Mouse (Mus musculus) heart, embryonic 15.5 days (tissue): ENCODE measurements around the gene Utp3. TPM values are rescaled to one million over a fixed set of nuclear protein-coding genes. Genes with fewer than 3 reads are reported as not detected.

ENCODE experiments used
- ATAC-seq: fragments of 200-750 bp; cut with Nextera tagmentation; replicated peaks from 2 replicates; pipeline ENCODE4 v1.8.0; 2017; ENCODE audit warnings: low read depth, moderate TSS enrichment; ENCODE audit not compliant: insufficient number of reproducible peaks, insufficient read depth, low FRiP score
- H3K27ac ChIP-seq: fragments of 300-500 bp; sonication (generic); 2 replicates; pipeline ENCODE4 v1.5.1; 2015; ENCODE audit warnings: mild to moderate bottlenecking, inconsistent platforms
- H3K27me3 ChIP-seq: fragments of 300-500 bp; sonication (generic); 2 replicates; pipeline ENCODE4 v1.6.1; 2015; ENCODE audit warnings: inconsistent platforms
- H3K36me3 ChIP-seq: fragments of 300-500 bp; sonication (generic); 2 replicates; pipeline ENCODE4 v1.6.1; 2015; ENCODE audit warnings: mild to moderate bottlenecking, inconsistent platforms
- H3K4me1 ChIP-seq: fragments of 300-500 bp; sonication (generic); replicated peaks from 2 replicates; pipeline ENCODE4 v1.6.1; 2015; ENCODE audit warnings: inconsistent platforms
- H3K4me2 ChIP-seq: fragments of 300-500 bp; sonication (generic); 2 replicates; pipeline ENCODE4 v1.6.1; 2015; ENCODE audit warnings: inconsistent platforms, mild to moderate bottlenecking, moderate library complexity
- H3K4me3 ChIP-seq: fragments of 300-500 bp; sonication (generic); 2 replicates; pipeline ENCODE4 v1.5.1; 2015; ENCODE audit warnings: mild to moderate bottlenecking, inconsistent platforms
- H3K9ac ChIP-seq: fragments of 300-500 bp; sonication (generic); 2 replicates; pipeline ENCODE4 v1.6.1; 2015; ENCODE audit warnings: mild to moderate bottlenecking, inconsistent platforms
- H3K9me3 ChIP-seq: fragments of 300-500 bp; sonication (generic); replicated peaks from 2 replicates; pipeline ENCODE4 v1.6.1; 2016; ENCODE audit warnings: inconsistent platforms
- WGBS: fragments of 180-500 bp; shearing (Covaris S2); methylation state at CpG from one replicate; pipeline ENCODE4 v1.1.7; 2015; ENCODE audit warnings: mixed read lengths; 5-methylcytosine and 5-hydroxymethylcytosine counted together
- polyA plus RNA-seq: library from polyadenylated mRNA; unstranded; fragments of >200 nt; fragmentation: Nextera tagmentation; extraction: Ambion mirVana; gene quantifications from 2 replicates; pipeline ENCODE4 v1.2.1, GENCODE M21; 2015

The Utp3 gene
- polyA plus RNA-seq, 1 experiment from 2014 or later, result 44.1 TPM

DNA sequence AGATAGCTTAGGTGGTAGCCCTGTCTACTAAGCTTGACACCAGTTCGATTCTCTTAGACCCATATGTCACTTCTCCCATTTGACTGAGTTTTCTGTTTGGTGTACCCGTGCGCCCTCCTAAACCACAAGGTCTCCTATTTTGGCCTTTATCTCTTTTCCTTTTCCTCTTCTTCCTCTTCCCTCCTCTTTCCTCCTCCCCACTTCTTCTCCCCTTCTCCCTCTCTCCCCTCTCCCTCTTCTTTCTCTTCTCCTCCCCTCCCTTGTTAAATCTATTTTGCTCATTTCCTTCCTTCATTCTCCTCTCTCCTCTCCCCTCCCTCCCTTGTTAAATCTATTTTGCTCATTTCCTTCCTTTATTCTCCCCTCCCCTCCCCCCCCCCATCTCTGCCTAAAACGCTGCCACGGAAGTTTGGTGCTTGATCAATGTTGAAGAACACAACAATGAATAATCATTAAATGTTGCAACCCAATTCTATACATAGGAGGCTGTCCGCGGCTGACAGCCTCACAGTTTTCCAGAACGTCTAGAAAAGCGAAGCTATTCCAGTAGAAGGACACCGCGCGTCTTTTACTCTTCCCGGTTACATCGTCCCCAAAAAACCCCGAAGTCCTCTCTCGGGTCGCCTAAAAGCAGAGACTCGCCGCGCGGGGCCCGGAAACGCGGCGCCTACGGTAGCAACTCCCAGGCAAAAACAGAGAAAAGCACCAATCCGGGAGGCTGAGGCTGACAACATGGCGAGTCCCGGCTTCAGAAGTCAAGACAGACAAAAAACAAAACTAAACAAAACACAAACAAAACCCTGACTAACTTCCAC lies 784 bp upstream of the Utp3 start:
- Histone ChIP-seq H3K27me3 (no peaks in the 10 kb centered on the region), H3K4me2 (peak overlapping the region; percentile 61), H3K27ac (peak overlapping the region; percentile 91), H3K4me1 (peaks cover 22% of the 10 kb centered on the region), H3K36me3 (peaks cover 4% of the 10 kb centered on the region; the same call in 1 of the 2 replicates), H3K4me3 (peak overlapping the region; percentile 76), H3K9ac (peak overlapping the region; percentile 70), H3K9me3 (no peaks in the 10 kb centered on the region)
- 8% methylated on average over 29 of the region's 29 CpGs for WGBS
- peak; percentile 33; the same call in 1 of the 2 replicates for ATAC-seq

GRCm38 (mm10) chr5:88558991-88559390 lies 4.7 kb downstream of the Utp3 start:
- 45% methylated on average over 1 of the region's 1 CpGs for WGBS
- no peaks in the 10 kb centered on the region for H3K9me3 ChIP-seq
- H3K27me3 ChIP-seq, result no peaks in the 10 kb centered on the region
- H3K4me3 ChIP-seq, result no peak overlapping the region
- H3K27ac ChIP-seq, result no peak overlapping the region
- H3K36me3 ChIP-seq, result peaks cover 4% of the 10 kb centered on the region; the same call in 1 of the 2 replicates
- no peak for ATAC-seq
- no peak overlapping the region for H3K9ac ChIP-seq
- H3K4me1 ChIP-seq, result peaks cover 22% of the 10 kb centered on the region
- no peak overlapping the region for H3K4me2 ChIP-seq

DNA sequence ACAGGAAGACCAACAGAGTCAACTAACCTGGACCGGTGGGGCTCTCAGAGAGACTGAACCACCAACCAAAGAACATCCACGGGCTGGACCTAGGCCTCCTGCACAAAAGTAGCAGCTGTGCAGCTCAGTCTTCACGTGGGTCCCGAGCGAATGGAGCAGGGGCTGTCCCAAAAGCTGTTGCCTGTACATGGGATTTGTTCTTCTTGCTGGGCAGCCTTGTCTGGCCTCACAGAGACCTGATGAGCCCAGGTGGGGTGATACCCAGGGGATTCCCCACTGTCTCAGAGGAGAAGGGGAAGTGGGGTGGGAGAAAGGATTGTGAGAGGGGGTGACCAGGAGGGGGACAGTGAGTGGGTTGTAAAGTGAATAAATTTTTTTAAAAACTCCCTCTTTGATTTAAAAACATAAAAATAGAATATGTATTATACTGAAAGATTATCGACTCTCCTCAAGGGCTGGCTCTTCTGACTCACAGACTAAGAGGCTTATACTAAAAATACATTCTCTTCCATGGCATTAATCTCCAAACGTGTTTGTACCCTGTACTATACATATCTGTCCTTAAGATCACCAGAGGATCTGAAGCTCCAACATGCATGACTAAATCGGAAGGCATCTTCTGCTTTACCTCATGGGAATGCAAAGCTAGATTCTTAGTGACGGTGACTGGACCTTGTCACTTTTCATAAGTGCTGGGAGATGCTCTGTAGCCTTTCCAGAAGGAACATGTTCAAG lies 7.0 kb downstream of the Utp3 start:
- Histone ChIP-seq H3K4me2 (no peak overlapping the region), H3K27ac (no peak overlapping the region), H3K36me3 (no peaks in the 10 kb centered on the region), H3K9me3 (no peaks in the 10 kb centered on the region), H3K4me1 (peaks cover 13% of the 10 kb centered on the region), H3K4me3 (no peak overlapping the region), H3K9ac (no peak overlapping the region), H3K27me3 (no peaks in the 10 kb centered on the region)
- no peak for ATAC-seq
- WGBS, result 69% methylated on average over 9 of the region's 9 CpGs

GRCm38 (mm10) chr5:88562863-88563780 lies 8.9 kb downstream of the Utp3 start:
- H3K9ac ChIP-seq, result no peak overlapping the region
- no peak overlapping the region for H3K4me3 ChIP-seq
- H3K36me3 ChIP-seq, result no peaks in the 10 kb centered on the region
- peaks cover 16% of the 10 kb centered on the region for H3K4me1 ChIP-seq
- 63% methylated on average over 8 of the region's 8 CpGs for WGBS
- no peak overlapping the region for H3K27ac ChIP-seq
- H3K4me2 ChIP-seq, result no peak overlapping the region
- H3K27me3 ChIP-seq, result no peaks in the 10 kb centered on the region
- no peaks in the 10 kb centered on the region for H3K9me3 ChIP-seq
- no peak for ATAC-seq

- H3K9me3 ChIP-seq, result no peaks in the 10 kb centered on the region
- ATAC-seq, result peak; percentile 91
- WGBS, result under 1% methylated on average over 60 of the region's 71 CpGs
- no peaks in the 10 kb centered on the region for H3K27me3 ChIP-seq
- H3K27ac ChIP-seq, result peak within 1 kb of the TSS; percentile 97
- no peaks in the 10 kb centered on the region for H3K36me3 ChIP-seq
- H3K9ac ChIP-seq, result peak within 1 kb of the TSS; percentile 89
- H3K4me1 ChIP-seq, result peaks cover 16% of the 10 kb centered on the region
- H3K4me2 ChIP-seq, result peak within 1 kb of the TSS; percentile 75
- peak within 1 kb of the TSS; percentile 94 for H3K4me3 ChIP-seq
Measured at GRCm38 (mm10) chr5:88564501-88565147, 10.4 kb downstream of the Utp3 start, which contains the start of gene Rufy3. TSS of gene Rufy3 (plus strand) at chr5:88565040.

DNA sequence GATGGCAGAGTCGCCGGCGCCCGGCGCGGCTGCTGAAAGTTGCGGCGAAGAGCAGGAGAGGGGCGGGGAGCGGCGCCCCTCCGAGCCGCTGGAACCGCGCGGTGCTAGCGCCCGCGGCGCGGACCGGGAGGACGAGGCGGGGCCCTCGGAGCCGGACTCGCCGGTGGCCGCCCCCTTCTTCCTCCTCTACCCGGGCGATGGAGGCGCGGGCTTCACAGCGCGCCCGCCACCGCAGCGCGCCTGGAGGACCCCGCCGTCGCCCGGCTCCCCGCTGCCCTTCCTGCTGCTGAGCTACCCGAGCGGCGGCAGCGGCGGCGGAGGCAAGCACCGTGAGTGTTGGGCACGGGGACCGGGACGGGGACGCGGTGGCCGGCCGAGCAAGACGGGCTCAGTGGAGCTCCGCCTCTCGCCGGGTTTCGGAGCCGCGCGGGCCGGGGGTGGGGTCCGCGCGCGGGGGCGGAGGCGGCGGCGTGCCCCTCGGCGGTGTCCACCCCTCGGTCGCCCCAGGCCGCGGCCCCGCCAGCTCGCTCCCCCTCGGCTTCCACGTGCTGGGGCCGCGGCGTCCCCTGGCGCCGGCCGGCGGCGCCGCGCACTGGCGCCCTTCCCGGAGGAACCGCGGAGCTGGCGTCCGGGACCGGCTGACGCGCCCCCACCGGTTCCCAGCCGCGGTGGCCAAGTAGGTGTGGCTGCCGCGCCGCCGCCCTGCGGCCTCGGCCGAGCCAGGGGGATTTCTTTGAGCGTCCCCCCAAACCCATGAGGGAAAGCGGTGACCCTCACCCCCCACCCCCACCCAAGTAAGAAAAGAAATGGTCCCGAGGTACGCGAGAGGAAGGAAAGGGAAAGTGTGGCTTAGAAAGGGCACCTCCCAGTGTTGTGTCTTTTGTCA lies 11.1 kb downstream of the Utp3 start:
- peak; percentile 73 for ATAC-seq
- Histone ChIP-seq H3K4me2 (peak overlapping the region; percentile 75), H3K4me1 (peaks cover 16% of the 10 kb centered on the region), H3K9ac (peak overlapping the region; percentile 89), H3K27ac (peak overlapping the region; percentile 97), H3K27me3 (no peaks in the 10 kb centered on the region), H3K9me3 (no peaks in the 10 kb centered on the region), H3K4me3 (peak overlapping the region; percentile 94), H3K36me3 (no peaks in the 10 kb centered on the region)
- WGBS, result under 1% methylated on average over 117 of the region's 119 CpGs

DNA sequence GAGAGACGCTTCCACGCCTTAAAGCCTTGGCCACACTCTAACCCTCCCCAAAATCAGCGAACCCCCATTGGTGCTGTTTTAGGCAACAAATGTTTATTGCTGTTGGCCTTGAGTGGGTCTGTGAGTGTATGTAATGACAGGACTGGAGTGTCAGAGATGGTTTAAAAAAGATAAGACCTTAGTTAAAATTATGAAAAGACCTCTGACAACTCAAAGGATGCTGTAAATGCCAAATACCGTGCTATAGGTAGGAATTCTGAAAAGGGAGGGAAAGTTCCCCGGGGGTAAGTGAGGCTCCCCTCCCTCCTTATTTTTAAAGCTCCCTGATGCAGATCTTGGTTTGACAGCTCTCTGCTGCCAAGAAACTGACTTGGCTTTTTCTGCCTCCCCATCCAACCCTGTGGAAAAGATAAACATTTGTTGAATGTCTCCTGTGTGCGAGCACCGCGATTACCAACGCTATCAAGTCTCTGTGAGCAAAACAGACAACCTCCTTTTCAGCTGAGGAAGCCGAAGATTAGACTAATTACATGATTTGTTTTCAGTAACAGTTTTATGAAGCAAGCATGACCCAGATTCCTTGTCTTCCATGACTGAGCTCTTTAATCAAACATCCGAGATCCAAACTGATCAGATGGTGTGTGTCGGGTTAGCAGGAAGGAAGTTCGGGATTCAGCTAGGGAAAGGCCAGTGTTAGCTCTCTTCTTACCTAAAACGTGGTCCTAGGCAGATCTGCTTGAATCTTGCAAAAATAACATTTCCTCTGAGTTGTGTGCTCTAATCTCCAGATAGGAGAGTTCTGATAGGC lies 12.0 kb downstream of the Utp3 start:
- Histone ChIP-seq H3K27me3 (no peaks in the 10 kb centered on the region), H3K36me3 (peaks cover 4% of the 10 kb centered on the region; the same call in 1 of the 2 replicates), H3K9ac (peak overlapping the region; percentile 89), H3K4me2 (peak overlapping the region; percentile 75), H3K27ac (peak overlapping the region; percentile 97), H3K4me3 (peak overlapping the region; percentile 94), H3K9me3 (no peaks in the 10 kb centered on the region), H3K4me1 (peaks cover 16% of the 10 kb centered on the region)
- WGBS, result 4% methylated on average over 14 of the region's 14 CpGs
- 0 out of 2 replicates have a peak, but pooled peaks have one; percentile 1 for ATAC-seq

DNA sequence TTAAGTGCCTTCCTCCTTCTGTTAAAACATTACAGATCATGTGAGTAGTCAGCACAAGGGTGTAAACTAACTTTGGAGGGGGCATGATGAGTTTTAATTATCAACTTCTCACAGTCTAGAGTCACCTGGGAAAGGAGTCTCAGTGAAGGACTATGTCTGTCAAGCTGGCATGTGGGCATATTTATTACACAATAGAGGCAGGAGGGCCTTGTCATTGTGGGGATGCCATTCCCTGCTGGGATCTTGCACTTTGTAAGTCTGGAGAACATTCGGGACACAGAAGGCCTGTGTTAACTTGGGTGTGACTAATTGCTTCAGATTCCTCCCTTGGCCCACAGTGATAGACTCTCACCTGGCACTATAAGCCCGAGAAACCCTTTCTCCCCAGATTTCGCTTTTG lies 15.3 kb downstream of the Utp3 start:
- WGBS, result 79% methylated on average over 3 of the region's 3 CpGs
- Histone ChIP-seq H3K36me3 (peaks cover 4% of the 10 kb centered on the region; the same call in 1 of the 2 replicates), H3K27me3 (no peaks in the 10 kb centered on the region), H3K27ac (no peak overlapping the region), H3K4me1 (peaks cover 12% of the 10 kb centered on the region), H3K9ac (no peak overlapping the region), H3K4me3 (no peak overlapping the region), H3K4me2 (no peak overlapping the region), H3K9me3 (no peaks in the 10 kb centered on the region)
- no peak for ATAC-seq

DNA sequence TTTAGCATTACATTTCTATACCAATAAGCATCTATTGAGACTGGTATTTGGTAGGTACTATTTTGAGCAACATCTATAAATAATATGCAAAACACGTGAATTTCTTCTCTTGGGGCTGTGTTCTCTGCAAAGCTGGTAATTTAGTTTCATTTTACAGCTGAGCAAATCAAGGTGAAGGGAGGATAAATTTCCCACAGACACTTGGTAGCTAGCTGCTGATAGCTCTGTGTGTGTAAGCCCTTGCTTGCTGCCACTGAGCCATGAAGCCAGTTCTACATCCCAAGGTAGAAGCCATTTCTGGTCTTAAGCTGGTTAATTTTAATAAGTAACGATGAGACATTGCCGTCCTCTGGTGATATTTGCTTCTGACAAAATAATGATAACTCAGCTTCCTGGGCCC lies 20.6 kb downstream of the Utp3 start:
- Histone ChIP-seq H3K9ac (no peak overlapping the region), H3K9me3 (no peaks in the 10 kb centered on the region), H3K4me2 (no peak overlapping the region), H3K27me3 (no peaks in the 10 kb centered on the region), H3K27ac (no peak overlapping the region), H3K4me3 (no peak overlapping the region), H3K4me1 (peaks cover 6% of the 10 kb centered on the region), H3K36me3 (peaks cover 4% of the 10 kb centered on the region; the same call in 1 of the 2 replicates)
- ATAC-seq, result no peak
- 83% methylated on average over 3 of the region's 3 CpGs for WGBS
